Mouse (Mus musculus) urinary bladder, postnatal 10 days (tissue): Measurements from ENCODE around the gene Sash1.
A peak's percentile ranks its signal among the peaks of the same experiment; 100 is the strongest.
"Not testable (repeated sequence)": the region's sequence is repeated elsewhere in the genome, so short reads cannot be mapped to it uniquely, and the experiment has no call there.

ENCODE experiments used
- DNase-seq: peaks from one replicate; pipeline ENCODE4 v3.0.0; 2022; ENCODE audit warnings: low spot score

Sash1 gene

DNA sequence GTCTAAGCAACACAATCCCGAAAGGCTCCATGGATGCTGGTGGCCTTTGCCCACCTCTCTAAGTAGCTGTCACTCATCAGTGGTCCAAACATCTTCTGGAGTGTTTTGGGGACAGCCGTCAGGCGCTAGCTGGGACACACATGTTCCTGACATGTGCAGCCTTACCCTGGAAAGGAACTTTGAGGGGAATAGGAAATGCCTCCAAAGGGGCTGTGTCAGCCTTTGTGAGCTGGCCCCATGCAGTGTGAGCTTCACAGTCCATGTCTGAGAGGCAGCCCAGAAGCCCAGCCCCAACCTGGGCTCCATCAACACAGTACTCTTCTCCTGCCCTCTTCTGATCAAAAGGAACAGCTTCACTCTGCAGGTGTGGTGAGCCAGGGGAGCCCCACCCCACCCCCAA is 132.5 kb downstream of the Sash1 start:
- DNase-seq, result no peak

- DNase-seq, result no peak
Observed at GRCm38 (mm10) chr10:8752436-8752835, 133.4 kb downstream of the Sash1 start.

DNA sequence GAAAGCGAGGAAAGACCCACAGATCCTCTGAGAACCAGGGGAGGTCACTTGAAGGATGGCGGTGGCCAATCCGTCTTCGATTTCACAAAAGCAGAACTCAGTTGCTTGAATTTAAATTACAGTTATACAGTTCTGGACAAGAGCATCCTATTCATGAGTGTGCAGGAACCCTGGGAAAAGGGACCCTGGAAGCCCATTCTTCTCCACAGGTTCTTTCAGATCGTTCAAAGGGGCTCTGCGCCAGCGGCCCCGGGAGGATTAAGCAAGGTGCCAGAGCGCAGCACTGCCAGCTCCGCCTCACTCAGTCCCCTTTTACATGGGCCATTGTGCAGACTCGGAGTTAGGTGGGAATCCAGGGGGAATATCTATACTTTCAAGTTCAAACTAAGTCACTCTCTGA is 136.3 kb downstream of the Sash1 start:
- no peak for DNase-seq

GRCm38 (mm10) chr10:8747450-8748212 is 138.2 kb downstream of the Sash1 start:
- DNase-seq, result no peak

DNA sequence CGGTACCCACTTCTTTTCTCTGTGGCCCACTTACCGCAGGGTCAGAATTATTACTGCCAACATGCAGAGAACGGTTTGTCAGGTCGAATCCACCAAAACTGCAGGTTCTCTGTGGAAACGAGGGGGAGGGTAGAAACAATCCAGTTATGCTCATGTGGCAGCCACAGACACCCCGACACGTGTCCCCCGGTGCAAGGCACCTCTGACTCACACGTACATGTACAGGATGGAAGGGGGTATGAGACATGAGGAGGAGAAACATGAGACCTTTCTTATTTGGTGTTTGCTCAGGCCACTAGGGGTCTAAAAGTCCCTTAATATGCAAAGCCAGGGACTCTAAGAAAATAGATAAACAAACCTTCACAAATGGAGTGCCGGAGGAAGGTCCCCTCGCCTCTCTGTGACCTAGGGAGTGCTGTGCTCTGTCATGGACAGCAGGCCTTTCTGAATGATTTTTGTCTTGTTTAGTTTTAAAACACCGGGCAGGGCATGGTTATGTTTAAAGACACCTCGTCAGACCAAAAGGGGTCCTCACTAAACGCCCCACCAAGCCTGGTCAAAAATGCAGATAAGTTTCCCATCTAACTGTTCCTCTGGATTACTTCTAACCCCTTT is 139.7 kb downstream of the Sash1 start:
- DNase-seq, result no peak

- DNase-seq, result no peak
Observed at GRCm38 (mm10) chr10:8742872-8743271, 143.0 kb downstream of the Sash1 start.

DNA sequence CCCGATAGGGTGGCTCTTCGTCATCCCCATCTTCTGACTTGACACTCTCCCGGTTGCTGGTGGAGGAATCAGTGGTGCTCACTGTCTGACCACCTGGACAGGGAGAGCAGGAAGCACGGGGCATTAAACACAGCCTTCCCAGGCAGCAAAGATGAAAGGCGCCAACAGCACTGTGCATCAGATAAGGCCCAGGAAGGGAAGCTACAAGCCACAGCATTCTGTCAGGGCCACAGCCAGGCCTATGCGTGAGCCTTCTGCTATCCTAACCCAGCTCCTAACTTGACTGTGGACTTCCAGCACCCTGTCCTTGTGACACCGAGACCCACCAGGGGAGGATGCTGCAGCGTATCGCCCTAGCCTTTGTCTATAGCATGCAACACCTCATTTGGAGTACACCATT is 144.4 kb downstream of the Sash1 start:
- no peak for DNase-seq

GRCm38 (mm10) chr10:8740797-8741196 is 145.1 kb downstream of the Sash1 start:
- no peak for DNase-seq

GRCm38 (mm10) chr10:8729387-8730337 is 156.2 kb downstream of the Sash1 start:
- no peak for DNase-seq

GRCm38 (mm10) chr10:8719345-8719744 is 166.5 kb downstream of the Sash1 start:
- no peak for DNase-seq

DNA sequence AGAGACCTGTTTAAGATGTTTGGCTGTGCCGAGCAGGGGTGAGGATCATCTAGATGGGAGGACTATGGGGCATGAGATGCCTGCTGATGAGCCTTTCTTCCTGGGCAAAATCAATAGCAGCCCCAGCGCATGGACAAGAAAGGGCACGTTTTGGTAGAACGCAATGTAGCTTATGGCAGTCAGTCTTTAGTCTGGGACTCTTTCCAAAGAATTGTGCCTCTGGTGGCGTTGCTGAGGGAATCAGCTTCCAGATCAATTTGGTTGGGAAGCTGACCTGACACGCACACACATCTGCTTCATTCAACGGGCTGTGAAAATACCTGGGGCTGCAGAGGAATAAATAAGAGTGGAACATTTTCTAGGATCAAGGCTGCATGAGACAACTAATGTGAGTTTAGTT is 167.0 kb downstream of the Sash1 start:
- no peak for DNase-seq

DNA sequence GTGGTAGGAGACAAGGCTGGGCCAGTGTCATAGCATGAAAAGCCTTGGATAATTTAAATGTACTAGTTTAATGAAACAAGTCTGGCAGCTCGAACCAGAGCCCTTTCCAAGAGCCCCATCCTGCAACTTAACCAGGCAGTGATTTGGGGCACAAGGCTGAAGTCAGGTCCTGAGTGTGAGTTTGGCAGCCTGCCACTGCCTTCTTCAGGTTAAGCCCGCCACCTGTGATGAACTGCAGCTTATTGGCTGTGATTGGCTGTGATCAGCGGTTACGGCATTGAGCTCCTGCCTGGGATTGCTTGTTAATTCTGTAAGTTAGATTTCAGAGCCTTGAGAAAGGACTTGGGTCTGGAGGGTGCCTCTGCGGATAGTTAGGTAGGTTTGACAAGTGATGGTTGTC is 168.7 kb downstream of the Sash1 start:
- no peak for DNase-seq

DNA sequence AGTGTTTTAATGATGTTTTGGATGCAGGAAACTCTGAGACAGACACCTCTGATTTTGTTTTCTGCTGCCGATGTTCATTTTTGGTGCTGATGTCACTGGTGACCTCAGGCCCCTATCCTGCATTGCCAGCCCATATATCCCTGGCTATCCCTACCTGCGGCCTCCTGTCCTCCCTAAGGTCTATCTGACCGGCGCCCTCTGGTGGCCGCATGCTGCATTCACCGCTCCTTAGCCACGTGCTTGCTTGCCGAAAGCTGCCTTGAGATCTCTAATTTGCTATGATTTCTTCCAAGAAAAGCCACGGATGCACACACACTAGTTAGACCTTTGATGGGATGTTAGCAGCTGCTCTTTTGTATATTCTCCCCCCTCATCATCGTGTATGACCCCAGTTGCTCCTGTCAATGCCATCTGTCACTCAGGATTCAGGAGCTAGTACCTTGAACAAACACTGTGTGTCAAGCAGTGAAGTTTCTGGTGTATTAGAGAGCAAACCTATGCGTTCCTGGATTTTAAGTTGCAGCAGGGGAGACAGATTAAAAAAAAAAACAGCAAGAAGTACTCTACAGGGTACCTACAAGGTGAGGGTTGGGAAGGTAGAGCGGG is 170.1 kb downstream of the Sash1 start:
- DNase-seq, result peak; percentile 43

- DNase-seq, result not testable (repeated sequence)
Observed at GRCm38 (mm10) chr10:8696636-8697035, 189.2 kb downstream of the Sash1 start.

DNA sequence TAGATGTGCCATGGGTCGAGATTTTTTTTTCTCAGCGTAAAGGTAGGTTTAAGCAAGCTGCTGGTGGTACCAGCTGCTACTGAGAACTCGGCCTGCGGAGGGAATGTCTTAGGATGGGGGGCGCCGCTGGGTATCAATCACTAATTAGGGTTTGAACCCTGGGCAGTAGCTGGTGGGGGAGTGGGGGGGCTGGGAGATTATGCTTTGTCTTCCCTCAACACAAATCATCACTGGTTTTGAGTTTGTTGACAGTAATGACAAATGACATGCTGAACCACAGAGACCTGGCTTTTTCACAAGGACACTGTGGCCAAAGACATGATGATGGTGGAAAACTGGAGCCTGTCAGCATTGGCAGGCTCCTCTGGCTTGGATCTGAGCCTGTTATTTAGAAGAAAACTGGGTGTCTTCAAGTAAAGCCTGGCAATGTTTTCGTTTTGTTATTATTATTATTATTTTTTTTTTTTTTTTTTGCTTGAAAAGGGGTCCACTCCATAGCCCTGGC is 191.8 kb downstream of the Sash1 start:
- no peak for DNase-seq

- no peak for DNase-seq
Observed at GRCm38 (mm10) chr10:8693561-8693960, 192.3 kb downstream of the Sash1 start.

GRCm38 (mm10) chr10:8692531-8692930 is 193.3 kb downstream of the Sash1 start:
- no peak for DNase-seq

GRCm38 (mm10) chr10:8686219-8686618 is 199.7 kb downstream of the Sash1 start:
- DNase-seq, result no peak

DNA sequence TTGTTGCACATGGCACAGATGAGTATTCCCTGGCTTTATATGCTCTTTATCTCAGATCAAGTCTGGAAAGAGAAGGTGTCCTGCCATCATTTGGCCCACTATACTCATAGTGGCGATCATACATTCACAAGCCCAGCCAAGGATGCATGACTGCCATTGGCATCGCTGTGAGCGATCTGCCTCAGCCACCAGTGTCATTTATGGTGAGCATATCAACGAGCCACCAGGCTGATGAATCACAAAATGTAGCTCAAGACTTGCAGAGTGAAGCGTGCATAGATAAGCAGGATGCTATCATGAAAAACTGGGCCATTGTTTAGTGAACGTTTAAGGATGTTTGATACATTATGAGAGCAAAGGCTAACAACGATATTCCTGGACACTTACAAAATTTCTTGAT is 200.6 kb downstream of the Sash1 start:
- no peak for DNase-seq

- no peak for DNase-seq
Observed at GRCm38 (mm10) chr10:8682900-8683299, 203.0 kb downstream of the Sash1 start.

GRCm38 (mm10) chr10:8682341-8682740 is 203.5 kb downstream of the Sash1 start:
- DNase-seq, result no peak

- DNase-seq, result no peak
Observed at GRCm38 (mm10) chr10:8676722-8677121, 209.1 kb downstream of the Sash1 start.
